Mouse (Mus musculus) midbrain, embryonic 15.5 days (tissue): ENCODE measurements around the gene Ccdc85c. TPM values are rescaled to one million over a fixed set of nuclear protein-coding genes. Genes with fewer than 3 reads are reported as not detected.

Experiments used
- ATAC-seq: fragments of 200-750 bp; cut with Nextera tagmentation; replicated peaks from 2 replicates; pipeline ENCODE4 v1.8.0; 2017; ENCODE audit warnings: moderate TSS enrichment
- H3K27ac ChIP-seq: fragments of 300-500 bp; sonication (generic); 2 replicates; pipeline ENCODE4 v1.5.1; 2015; ENCODE audit warnings: mild to moderate bottlenecking, inconsistent platforms
- H3K27me3 ChIP-seq: fragments of 300-500 bp; sonication (generic); replicated peaks from 2 replicates; pipeline ENCODE4 v1.6.1; 2015; ENCODE audit warnings: inconsistent platforms
- H3K36me3 ChIP-seq: fragments of 300-500 bp; sonication (generic); replicated peaks from 2 replicates; pipeline ENCODE4 v1.6.1; 2015; ENCODE audit warnings: inconsistent platforms
- H3K4me1 ChIP-seq: fragments of 300-500 bp; sonication (generic); 2 replicates; pipeline ENCODE4 v1.6.1; 2015; ENCODE audit warnings: inconsistent platforms
- H3K4me2 ChIP-seq: fragments of 300-500 bp; sonication (generic); 2 replicates; pipeline ENCODE4 v1.6.1; 2015; ENCODE audit warnings: inconsistent platforms, mild to moderate bottlenecking, moderate library complexity
- H3K4me3 ChIP-seq: fragments of 300-500 bp; sonication (generic); 2 replicates; pipeline ENCODE4 v1.5.1; 2015; ENCODE audit warnings: mild to moderate bottlenecking, inconsistent platforms
- H3K9ac ChIP-seq: fragments of 300-500 bp; sonication (generic); 2 replicates; pipeline ENCODE4 v1.6.1; 2015; ENCODE audit warnings: mild to moderate bottlenecking, inconsistent platforms
- H3K9me3 ChIP-seq: fragments of 300-500 bp; sonication (generic); 2 replicates; pipeline ENCODE4 v1.6.1; 2016; ENCODE audit warnings: inconsistent platforms
- WGBS: fragments of 180-500 bp; shearing (Covaris S2); methylation state at CpG from one replicate; pipeline ENCODE4 v1.1.7; 2015; ENCODE audit warnings: mixed read lengths; 5-methylcytosine and 5-hydroxymethylcytosine counted together
- polyA plus RNA-seq: library from polyadenylated mRNA; unstranded; fragments of >200 nt; fragmentation: Nextera tagmentation; extraction: Ambion mirVana; gene quantifications from 2 replicates; pipeline ENCODE4 v1.2.1, GENCODE M21; 2015

Ccdc85c gene
- polyA plus RNA-seq, 1 experiment from 2014 or later = 15.8 TPM

DNA sequence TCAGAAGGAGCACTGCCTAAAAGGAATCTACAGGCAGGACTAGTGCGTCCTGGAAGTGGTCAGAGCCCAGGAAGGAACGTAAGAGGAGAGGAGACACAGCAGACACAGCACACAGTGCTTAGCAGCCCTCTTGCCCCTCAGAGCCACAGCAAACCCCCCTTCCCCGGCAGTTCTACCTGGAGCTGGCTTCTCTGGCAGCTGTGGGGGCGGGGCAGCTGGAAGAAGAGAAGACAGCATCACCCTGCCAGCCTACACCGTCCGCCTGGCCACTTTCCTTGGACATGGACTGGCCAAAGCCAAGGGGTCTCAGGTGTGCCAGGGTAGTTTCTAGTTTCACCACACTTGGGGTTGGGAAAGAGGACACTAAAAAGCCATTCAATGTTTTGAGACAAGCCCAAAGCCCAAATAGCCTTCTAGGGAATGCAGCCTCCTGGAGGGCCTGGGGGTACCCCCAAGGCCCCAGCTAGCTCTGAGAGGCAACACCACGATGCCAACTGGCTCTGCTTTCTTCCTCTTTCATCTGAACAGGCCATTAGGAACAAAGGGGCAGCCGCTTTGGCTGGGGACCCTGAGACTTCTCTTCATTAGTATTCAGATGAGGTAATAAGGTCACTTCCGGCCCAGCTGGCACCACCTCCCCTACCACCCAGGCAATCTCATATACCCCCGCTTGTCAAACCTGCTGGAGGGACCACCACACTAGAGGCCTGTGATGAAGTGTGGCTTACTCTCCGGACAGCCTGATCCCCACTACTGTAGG, 58.4 kb downstream of the Ccdc85c start:
- H3K9ac ChIP-seq = no peak overlapping the region

DNA sequence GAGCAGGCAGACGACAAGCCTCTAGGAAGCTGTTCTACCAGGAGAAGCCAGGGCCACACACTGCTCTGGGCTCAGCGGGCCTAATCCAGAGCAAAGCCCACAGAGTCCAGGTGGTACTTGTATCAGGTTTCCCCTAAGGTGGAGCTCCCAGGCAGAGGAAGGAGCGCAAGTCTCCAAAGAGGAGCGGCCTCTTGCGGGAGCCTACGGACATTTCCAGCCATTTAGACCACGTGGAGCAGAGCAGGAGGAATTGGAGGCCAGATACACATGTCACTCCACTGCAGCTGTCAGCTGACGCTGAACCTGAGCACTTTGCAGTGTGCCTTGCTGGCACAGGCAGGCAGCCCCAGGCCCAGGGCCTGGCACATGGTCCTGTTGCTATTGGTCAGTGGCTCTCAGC, 60.1 kb downstream of the Ccdc85c start:
- H3K9ac ChIP-seq = no peak overlapping the region
- H3K4me1 ChIP-seq = peaks cover 65% of the 10 kb centered on the region
- H3K4me2 ChIP-seq = no peak overlapping the region
- no peaks in the 10 kb centered on the region for H3K27me3 ChIP-seq
- whole genome bisulfite sequencing = 53% methylated on average over 8 of the region's 8 CpGs
- no peak overlapping the region for H3K4me3 ChIP-seq
- no peaks in the 10 kb centered on the region for H3K9me3 ChIP-seq
- no peak overlapping the region for H3K27ac ChIP-seq
- no peak for ATAC-seq
- H3K36me3 ChIP-seq = no peaks in the 10 kb centered on the region

More for the DNA sequence above, 58.4 kb downstream of the Ccdc85c start:
- Histone ChIP-seq H3K36me3 (no peaks in the 10 kb centered on the region), H3K9me3 (no peaks in the 10 kb centered on the region), H3K27ac (peak overlapping the region; percentile 58), H3K4me1 (peaks cover 80% of the 10 kb centered on the region), H3K4me2 (no peak overlapping the region), H3K4me3 (no peak overlapping the region), H3K27me3 (no peaks in the 10 kb centered on the region)
- 53% methylated on average over 11 of the region's 11 CpGs for WGBS
- no peak for ATAC-seq

DNA sequence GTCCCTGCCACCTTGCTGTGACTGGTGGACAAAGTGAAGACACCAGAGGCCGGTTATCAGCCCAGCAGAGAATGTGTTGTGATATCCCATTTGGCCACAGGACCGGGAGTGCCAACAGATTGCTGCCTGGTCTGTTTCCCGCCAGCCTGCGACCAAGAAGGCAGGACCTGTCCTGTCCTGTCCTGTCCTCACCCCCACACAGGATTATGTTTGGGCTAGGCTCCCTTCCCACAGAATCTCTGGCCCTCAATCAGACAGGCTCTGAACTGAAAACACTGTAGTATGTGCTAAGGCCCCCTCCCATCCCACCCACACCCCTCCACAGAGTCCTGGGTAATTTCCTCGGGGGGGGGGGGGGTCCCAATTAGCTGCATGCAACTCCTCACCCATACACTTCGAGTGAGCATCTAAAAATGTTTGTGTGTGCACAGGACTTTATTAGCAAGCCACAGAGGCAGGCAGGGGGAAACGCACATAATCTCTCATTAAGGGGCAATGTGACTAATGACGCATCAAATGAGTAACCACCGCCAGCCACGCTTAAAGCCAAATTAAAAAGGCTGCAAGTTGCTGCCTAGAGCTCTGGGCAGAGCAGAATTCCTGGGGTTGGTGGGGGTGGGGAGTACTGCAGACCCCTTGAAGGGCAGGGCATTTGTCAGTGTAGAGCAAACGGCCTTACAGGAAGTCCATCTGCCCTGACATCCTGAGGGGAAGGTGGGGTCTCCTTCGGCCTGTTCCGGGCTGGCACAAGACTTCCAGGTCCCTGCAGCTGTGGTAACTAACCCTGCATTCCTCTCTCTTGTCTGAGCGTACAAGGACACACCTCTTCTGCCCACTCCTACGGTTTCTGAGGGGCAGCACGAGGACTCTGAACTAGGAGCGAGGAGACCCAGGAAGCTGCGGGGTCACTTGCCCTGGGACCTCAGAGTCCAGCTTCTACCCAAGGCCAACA, 61.9 kb downstream of the Ccdc85c start:
- Histone ChIP-seq H3K27ac (no peak overlapping the region), H3K4me1 (peaks cover 56% of the 10 kb centered on the region)

DNA sequence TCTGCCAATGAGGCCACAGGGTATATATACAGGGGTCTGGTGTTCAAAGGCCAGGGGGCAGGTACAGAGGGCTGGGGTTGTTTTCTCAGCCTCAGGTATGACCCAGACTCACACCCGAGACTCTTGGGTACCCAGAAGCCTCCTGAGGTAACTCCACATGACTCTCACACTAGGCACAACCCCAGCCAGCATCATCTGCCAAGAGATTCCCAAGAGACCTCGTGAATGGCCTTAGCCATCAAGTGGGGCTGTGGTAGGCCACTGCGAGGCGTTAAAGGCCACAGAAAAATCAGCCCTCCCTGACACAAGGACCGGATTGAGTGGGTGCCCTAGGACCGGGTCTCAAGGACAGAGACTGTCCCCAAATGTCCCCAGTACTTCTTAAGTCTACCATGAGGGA, 62.7 kb downstream of the Ccdc85c start:
- H3K36me3 ChIP-seq = no peaks in the 10 kb centered on the region
- ATAC-seq = no peak
- peaks cover 51% of the 10 kb centered on the region for H3K4me1 ChIP-seq
- H3K9me3 ChIP-seq = no peaks in the 10 kb centered on the region
- H3K27me3 ChIP-seq = no peaks in the 10 kb centered on the region
- H3K4me3 ChIP-seq = no peak overlapping the region
- H3K4me2 ChIP-seq = no peak overlapping the region
- no peak overlapping the region for H3K9ac ChIP-seq
- H3K27ac ChIP-seq = 0 out of 2 replicates have a peak overlapping the region, but pooled peaks have one; percentile 6
- 80% methylated on average over 6 of the region's 6 CpGs for WGBS

More for the DNA sequence above, 61.9 kb downstream of the Ccdc85c start:
- H3K4me2 ChIP-seq = no peak overlapping the region
- ATAC-seq = no peak
- WGBS = 45% methylated on average over 18 of the region's 18 CpGs
- no peaks in the 10 kb centered on the region for H3K36me3 ChIP-seq
- no peaks in the 10 kb centered on the region for H3K9me3 ChIP-seq
- H3K27me3 ChIP-seq = no peaks in the 10 kb centered on the region
- no peak overlapping the region for H3K9ac ChIP-seq
- no peak overlapping the region for H3K4me3 ChIP-seq

DNA sequence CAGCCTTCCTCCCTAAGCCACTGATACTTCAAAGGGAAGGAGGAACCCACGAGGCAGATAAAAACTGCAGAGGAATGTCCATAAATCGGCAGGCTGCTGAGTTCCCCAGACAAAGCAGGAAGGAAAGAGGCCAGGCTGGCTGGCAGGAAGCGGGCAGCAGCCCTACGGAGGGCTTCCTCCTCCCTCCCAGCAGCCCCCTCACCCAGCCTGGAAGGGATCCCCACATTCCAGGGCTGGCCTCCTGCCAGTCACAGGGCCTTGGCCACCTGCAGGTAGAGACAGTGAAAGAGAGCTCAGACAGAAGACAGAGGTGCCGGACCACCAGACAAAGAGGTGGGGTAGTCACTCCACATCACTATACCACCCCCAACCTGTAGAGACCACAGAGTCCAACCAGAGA, 63.2 kb downstream of the Ccdc85c start:
- 46% methylated on average over 5 of the region's 5 CpGs for WGBS
- H3K27ac ChIP-seq = 0 out of 2 replicates have a peak overlapping the region, but pooled peaks have one; percentile 6

DNA sequence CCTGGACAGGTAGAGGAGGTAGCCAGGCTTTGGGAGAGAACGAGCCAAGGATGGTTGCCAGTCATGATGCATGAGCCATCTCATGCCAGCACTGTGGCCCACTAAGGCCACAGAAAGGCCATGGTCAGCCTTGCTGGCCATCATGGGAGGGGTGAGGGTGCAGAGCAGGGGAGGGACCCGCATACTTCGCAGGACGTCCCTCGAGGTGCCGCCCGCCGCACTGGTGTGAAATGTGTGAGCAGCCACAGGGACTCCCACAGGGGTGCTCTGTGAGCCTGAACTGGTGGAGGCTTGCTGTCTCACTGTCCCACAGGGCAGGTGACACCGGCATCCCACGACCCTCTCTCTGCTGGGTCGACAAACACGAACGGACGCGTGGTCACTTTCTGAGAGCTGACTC, 64.6 kb downstream of the Ccdc85c start:
- no peaks in the 10 kb centered on the region for H3K9me3 ChIP-seq
- H3K4me3 ChIP-seq = no peak overlapping the region
- no peak overlapping the region for H3K27ac ChIP-seq
- H3K4me2 ChIP-seq = no peak overlapping the region
- no peaks in the 10 kb centered on the region for H3K36me3 ChIP-seq
- H3K9ac ChIP-seq = no peak overlapping the region
- no peak for ATAC-seq
- 94% methylated on average over 15 of the region's 15 CpGs for WGBS
- no peaks in the 10 kb centered on the region for H3K27me3 ChIP-seq
- H3K4me1 ChIP-seq = peaks cover 37% of the 10 kb centered on the region

More for the DNA sequence above, 63.2 kb downstream of the Ccdc85c start:
- Histone ChIP-seq H3K9ac (no peak overlapping the region), H3K4me1 (peaks cover 47% of the 10 kb centered on the region), H3K36me3 (no peaks in the 10 kb centered on the region), H3K27me3 (no peaks in the 10 kb centered on the region), H3K4me2 (no peak overlapping the region), H3K9me3 (no peaks in the 10 kb centered on the region), H3K4me3 (no peak overlapping the region)
- no peak for ATAC-seq

DNA sequence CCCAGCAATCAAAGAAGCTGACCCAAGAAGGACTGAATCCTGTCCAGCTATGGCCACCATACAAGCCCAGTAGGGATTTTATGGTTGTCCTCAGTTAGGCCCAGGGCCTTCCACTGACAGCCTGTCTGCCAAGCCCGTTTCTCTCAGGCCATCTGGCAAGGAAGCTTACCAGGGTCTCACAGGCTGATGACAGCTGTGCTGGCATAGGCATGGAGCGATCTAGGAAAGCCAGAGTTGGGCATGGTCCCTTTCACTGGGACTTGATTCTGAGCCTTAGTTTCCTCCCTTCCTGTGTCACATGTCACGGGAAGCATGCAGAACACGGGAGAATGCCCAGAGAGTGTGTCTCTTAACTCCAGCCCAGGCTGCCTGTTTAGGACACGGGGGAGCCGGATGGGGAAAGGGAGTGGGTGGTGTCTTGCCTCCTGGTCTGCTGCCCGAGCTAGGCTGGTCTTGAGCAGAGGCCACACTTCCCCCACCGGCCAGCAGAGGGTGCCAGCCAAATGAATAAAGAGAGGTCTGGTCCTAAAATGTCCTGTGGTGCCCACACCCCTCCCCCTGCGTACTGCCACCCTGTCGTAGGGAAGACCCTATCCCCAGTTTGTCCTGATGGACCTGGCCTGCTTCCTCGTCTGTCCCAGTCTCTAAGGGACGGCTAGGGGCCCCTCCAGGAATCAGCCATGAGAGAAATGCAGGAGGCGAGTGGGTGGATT, 66.3 kb downstream of the Ccdc85c start:
- Histone ChIP-seq H3K4me3 (no peak overlapping the region), H3K4me1 (peaks cover 28% of the 10 kb centered on the region), H3K9ac (no peak overlapping the region), H3K9me3 (no peaks in the 10 kb centered on the region), H3K27me3 (no peaks in the 10 kb centered on the region), H3K27ac (no peak overlapping the region), H3K36me3 (peaks cover 10% of the 10 kb centered on the region; the same call in 1 of the 2 replicates), H3K4me2 (no peak overlapping the region)
- WGBS = 35% methylated on average over 13 of the region's 13 CpGs
- no peak for ATAC-seq

DNA sequence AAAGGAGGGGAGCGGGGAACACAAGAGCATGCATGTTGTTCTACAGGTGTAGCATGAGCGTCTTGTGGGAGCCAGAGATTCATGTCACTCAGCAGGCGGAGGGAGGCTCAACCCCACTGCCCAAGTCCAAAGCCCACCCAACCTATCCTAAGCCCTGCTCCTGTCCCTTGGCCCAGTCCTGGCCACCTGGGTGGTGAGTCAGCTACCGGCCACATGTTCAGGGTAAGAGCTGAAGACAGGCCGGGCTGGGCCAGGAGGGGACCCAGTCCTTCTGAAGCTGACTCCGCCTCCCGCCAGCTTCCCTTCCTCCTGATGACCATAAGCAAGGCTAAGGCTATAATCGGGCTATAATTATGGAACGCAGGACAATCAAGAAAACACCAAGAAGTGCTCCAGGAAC, 67.0 kb downstream of the Ccdc85c start:
- H3K4me2 ChIP-seq = no peak overlapping the region
- H3K27ac ChIP-seq = no peak overlapping the region
- H3K27me3 ChIP-seq = no peaks in the 10 kb centered on the region
- H3K9ac ChIP-seq = no peak overlapping the region
- peaks cover 23% of the 10 kb centered on the region for H3K4me1 ChIP-seq
- 89% methylated on average over 9 of the region's 9 CpGs for WGBS
- H3K9me3 ChIP-seq = no peaks in the 10 kb centered on the region
- H3K4me3 ChIP-seq = no peak overlapping the region
- no peak for ATAC-seq
- peaks cover 10% of the 10 kb centered on the region; the same call in 1 of the 2 replicates for H3K36me3 ChIP-seq

DNA sequence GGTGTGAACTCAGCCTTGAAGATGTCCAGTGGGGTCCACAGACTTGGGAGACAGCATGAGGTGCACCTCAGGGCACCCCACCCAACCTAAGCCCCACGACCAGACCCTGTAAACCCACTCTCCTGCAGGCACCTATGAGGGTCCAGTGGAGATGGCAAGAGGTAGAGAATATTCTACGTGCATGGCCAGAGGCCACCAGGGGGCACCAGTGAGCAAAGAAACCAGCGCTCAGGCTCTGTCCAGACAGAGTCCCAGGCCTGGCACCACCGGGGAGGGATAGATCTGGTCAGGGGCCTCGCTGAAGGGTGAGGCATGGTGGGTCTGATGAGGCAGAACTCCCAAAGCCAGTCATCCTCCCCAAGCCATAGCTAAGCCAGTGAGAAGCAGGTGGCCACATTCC, 68.6 kb downstream of the Ccdc85c start:
- no peaks in the 10 kb centered on the region for H3K27me3 ChIP-seq
- H3K36me3 ChIP-seq = peaks cover 18% of the 10 kb centered on the region; the same call in 1 of the 2 replicates
- no peak overlapping the region for H3K27ac ChIP-seq
- no peak overlapping the region for H3K4me3 ChIP-seq
- no peaks in the 10 kb centered on the region for H3K9me3 ChIP-seq
- WGBS = 10% methylated on average over 5 of the region's 5 CpGs
- H3K4me2 ChIP-seq = no peak overlapping the region
- peak; percentile 58 for ATAC-seq
- peaks cover 9% of the 10 kb centered on the region; the same call in 1 of the 2 replicates for H3K4me1 ChIP-seq
- H3K9ac ChIP-seq = no peak overlapping the region

DNA sequence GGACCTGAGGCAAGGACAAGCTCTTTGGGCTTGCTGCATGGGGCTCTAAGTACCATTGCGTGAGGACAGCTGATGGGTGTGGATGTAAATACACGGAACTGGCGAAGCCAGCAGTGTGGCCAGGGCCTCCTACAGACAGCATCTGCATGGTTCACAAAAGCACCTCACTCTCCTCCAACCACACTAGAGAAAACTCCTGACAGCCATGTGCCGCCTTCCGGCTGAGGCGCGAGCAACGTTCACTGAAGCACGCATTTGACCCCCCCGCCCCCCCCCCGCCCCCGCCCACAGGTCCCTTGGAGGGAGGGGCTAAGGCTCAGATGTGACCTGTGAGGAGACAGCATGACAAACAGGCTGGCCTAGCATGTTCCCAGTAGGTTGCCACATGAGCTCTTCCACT, 70.2 kb downstream of the Ccdc85c start:
- ATAC-seq = no peak
- Histone ChIP-seq H3K4me3 (no peak overlapping the region), H3K9me3 (no peaks in the 10 kb centered on the region), H3K27me3 (no peaks in the 10 kb centered on the region), H3K4me2 (no peak overlapping the region), H3K27ac (no peak overlapping the region), H3K9ac (no peak overlapping the region), H3K36me3 (peaks cover 33% of the 10 kb centered on the region), H3K4me1 (peaks cover 8% of the 10 kb centered on the region; the same call in 1 of the 2 replicates)
- WGBS = 62% methylated on average over 12 of the region's 12 CpGs

DNA sequence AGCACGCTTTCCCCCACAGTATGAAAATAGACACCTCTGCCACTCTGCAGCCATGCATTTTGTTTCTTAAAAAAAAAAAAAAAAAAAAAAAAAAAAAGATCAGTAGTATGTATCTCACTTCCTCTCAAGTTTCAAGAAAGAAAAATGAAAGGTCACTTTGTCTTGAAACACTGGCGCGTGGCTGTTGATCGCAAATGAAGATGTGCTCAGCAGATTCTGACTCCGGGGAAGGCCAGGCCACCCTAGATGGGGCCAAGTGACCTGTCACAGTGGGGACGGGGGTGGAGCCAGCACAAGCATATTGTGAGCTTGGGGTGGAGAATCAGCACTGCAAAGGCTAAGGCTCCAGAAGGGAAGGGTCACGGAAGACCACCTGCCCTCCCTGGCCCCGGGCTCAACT, 71.3 kb downstream of the Ccdc85c start:
- WGBS = 71% methylated on average over 8 of the region's 8 CpGs
- no peaks in the 10 kb centered on the region; the same call in 1 of the 2 replicates for H3K4me1 ChIP-seq

DNA sequence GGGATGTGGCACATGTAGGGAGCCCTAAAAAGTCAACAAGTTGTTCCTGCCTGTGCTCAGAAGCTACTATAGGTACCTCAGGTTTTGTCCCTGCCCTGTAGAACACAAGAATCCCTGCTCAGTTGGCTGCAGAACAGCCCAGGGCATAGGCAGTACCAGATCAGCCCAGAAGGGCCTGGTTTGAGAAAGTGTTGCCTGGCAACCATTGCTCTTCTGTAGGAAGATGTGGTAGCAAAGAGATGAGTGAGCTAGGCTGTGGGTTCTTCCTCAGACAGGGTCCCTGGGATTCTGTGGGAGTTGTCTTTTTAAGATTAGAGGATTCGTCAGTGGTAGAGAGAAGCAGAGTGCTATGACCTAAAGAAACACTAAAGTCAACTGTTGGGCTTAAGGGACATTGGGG, 75.1 kb downstream of the Ccdc85c start:
- H3K27me3 ChIP-seq = no peaks in the 10 kb centered on the region

More for the DNA sequence above, 71.3 kb downstream of the Ccdc85c start:
- Histone ChIP-seq H3K9ac (no peak overlapping the region), H3K9me3 (no peaks in the 10 kb centered on the region), H3K4me2 (no peak overlapping the region), H3K27ac (no peak overlapping the region), H3K27me3 (no peaks in the 10 kb centered on the region), H3K36me3 (peaks cover 42% of the 10 kb centered on the region), H3K4me3 (no peak overlapping the region)
- no peak for ATAC-seq

More for the DNA sequence above, 75.1 kb downstream of the Ccdc85c start:
- no peak overlapping the region for H3K4me3 ChIP-seq
- no peaks in the 10 kb centered on the region for H3K4me1 ChIP-seq
- H3K9ac ChIP-seq = no peak overlapping the region
- peaks cover 56% of the 10 kb centered on the region for H3K36me3 ChIP-seq
- no peak for ATAC-seq
- H3K4me2 ChIP-seq = no peak overlapping the region
- H3K9me3 ChIP-seq = no peaks in the 10 kb centered on the region
- WGBS = 97% methylated on average over 1 of the region's 1 CpGs
- H3K27ac ChIP-seq = no peak overlapping the region
